28 mouse cellular contexts compared by ENCODE assay signal in genomic region chr7:113507846-113508245, GRCm38 (mm10). TPM values are rescaled to one million over a fixed set of nuclear protein-coding genes. Genes with fewer than 3 reads are reported as not detected.
A peak's percentile ranks its signal among the peaks of the same experiment; 100 is the strongest.
DNase-seq lines count a peak whose midpoint lies in the region; ATAC-seq lines count a peak whose summit lies in the region.
"Had no signal": no experiment of that assay in that cellular context is flagged by ENCODE, and none has a peak within 500 bp of the region (broad histone marks: within the 10 kb centered on the region; RNA-seq: fewer than 3 reads in every experiment).

No protein-coding gene starts in this region.

- H3K27me3 ChIP-seq in forebrain, embryonic 11.5 days (ENCODE audit: control insufficient read depth, insufficient read depth, low read length), result no peaks in the 10 kb centered on the region
- H3K27me3 ChIP-seq in forebrain, embryonic 12.5 days, result peaks cover 13% of the 10 kb centered on the region; the same call in 1 of the 2 replicates
- H3K27me3 ChIP-seq: hindbrain, embryonic 15.5 days had no signal

- no peaks in the 10 kb centered on the region for H3K36me3 ChIP-seq in forebrain, embryonic 11.5 days (ENCODE audit: control insufficient read depth, insufficient read depth, low read length)
- H3K36me3 ChIP-seq in forebrain, embryonic 12.5 days (replicated peaks), result no peaks in the 10 kb centered on the region
- H3K36me3 ChIP-seq: embryonic facial prominence, embryonic 10.5 days; embryonic facial prominence, embryonic 13.5 days; G1E; hindbrain, embryonic 12.5 days; hindbrain, embryonic 15.5 days had no signal

- no peak overlapping the region for H3K9ac ChIP-seq in forebrain, embryonic 11.5 days (ENCODE audit: low read length)
- no peak overlapping the region for H3K9ac ChIP-seq in forebrain, embryonic 12.5 days
- H3K9ac ChIP-seq: embryonic facial prominence, embryonic 13.5 days; forebrain, postnatal 0 days; hindbrain, embryonic 12.5 days; hindbrain, embryonic 15.5 days had no signal

- H3K4me2 ChIP-seq in forebrain, embryonic 11.5 days (ENCODE audit: low read depth, low read length, severe bottlenecking), result no peak overlapping the region
- no peak overlapping the region for H3K4me2 ChIP-seq in forebrain, embryonic 12.5 days
- H3K4me2 ChIP-seq: embryonic facial prominence, embryonic 13.5 days; heart, embryonic 11.5 days; hindbrain, embryonic 12.5 days; hindbrain, embryonic 15.5 days had no signal

- intact Hi-C loops in left cerebral cortex, postnatal 4 days (cut with DNase I), result no loop called here
- intact Hi-C loops in left cerebral cortex, postnatal 25 days (cut with DNase I), result no loop called here

- no peaks in the 10 kb centered on the region; the same call in 1 of the 2 replicates for H3K4me1 ChIP-seq in forebrain, embryonic 11.5 days (replicated peaks; ENCODE audit: control insufficient read depth, insufficient read depth, low read length)
- peaks cover 4% of the 10 kb centered on the region for H3K4me1 ChIP-seq in forebrain, embryonic 12.5 days

- ATAC-seq in forebrain, embryonic 11.5 days (replicated peaks; ENCODE audit: low FRiP score), result no peak
- ATAC-seq in forebrain, embryonic 12.5 days (ENCODE audit: low FRiP score), result no peak
- ATAC-seq: CD4-positive, CD25-positive, alpha-beta regulatory T cell, adult 4 months; forebrain, embryonic 14.5 days; forebrain, postnatal 0 days had no signal

- WGBS in forebrain, embryonic 11.5 days, result 60% methylated on average over 3 of the region's 3 CpGs
- 57% methylated on average over 3 of the region's 3 CpGs for WGBS in forebrain, embryonic 12.5 days

- H3K4me3 ChIP-seq in forebrain, embryonic 11.5 days (ENCODE audit: low read depth, low read length), result no peak overlapping the region
- no peak overlapping the region for H3K4me3 ChIP-seq in forebrain, embryonic 12.5 days (replicated peaks)
- H3K4me3 ChIP-seq: embryonic facial prominence, embryonic 10.5 days; embryonic facial prominence, embryonic 13.5 days; erythroblast, embryonic 14.5 days; gastrocnemius, adult 2 months; hindbrain, embryonic 12.5 days; hindbrain, embryonic 15.5 days had no signal

- H3K9me3 ChIP-seq in forebrain, embryonic 11.5 days (ENCODE audit: control insufficient read depth, low read length), result no peaks in the 10 kb centered on the region
- no peaks in the 10 kb centered on the region for H3K9me3 ChIP-seq in forebrain, embryonic 12.5 days
- H3K9me3 ChIP-seq: embryonic facial prominence, embryonic 10.5 days; embryonic facial prominence, embryonic 13.5 days; G1E; hindbrain, embryonic 12.5 days; hindbrain, embryonic 15.5 days had no signal

- H3K27ac ChIP-seq in forebrain, embryonic 11.5 days (ENCODE audit: low read depth, low read length), result no peak overlapping the region
- H3K27ac ChIP-seq in forebrain, embryonic 12.5 days, result no peak overlapping the region
- H3K27ac ChIP-seq: embryonic facial prominence, embryonic 10.5 days; embryonic facial prominence, embryonic 13.5 days; gastrocnemius, adult 2 months; hindbrain, embryonic 12.5 days; hindbrain, embryonic 15.5 days had no signal

- DNase-seq in kidney, postnatal 25 days, result peak; percentile 39 to 56
- DNase-seq in kidney, adult 8-10 months, result no peak
- peak; percentile 1 for DNase-seq in left cerebral cortex, postnatal 4 days
- no peak for DNase-seq in left cerebral cortex, postnatal 25 days (ENCODE audit: low spot score in 2 of 2)
- peak; percentile 7 for DNase-seq in ES-CJ7 (ENCODE audit: low read depth, low spot score)
- DNase-seq in R1 (ENCODE audit: low read depth, low spot score), result peak; percentile 12
- DNase-seq in forebrain, embryonic 11.5 days (ENCODE audit: low spot score), result no peak
- DNase-seq: adrenal gland, postnatal 10 days; adrenal gland, postnatal 36 days; cerebellum, adult 11 months; cerebellum, adult 2 months; cerebellum, adult 9-11 months; cerebellum, postnatal 36 days; embryo, embryonic 11 days; forebrain, postnatal 0 days; gastrocnemius, adult 2 months; gastrocnemius, postnatal 14 days; heart, adult 11 months had no signal

RNA-seq across cellular contexts. Expression of gene Far1, which starts 5.8 kb away (rescaled TPM):
- 100 to 1,000 TPM; 124 to 128 TPM for total RNA-seq in left cerebral cortex, postnatal 4 days (2021)
- total RNA-seq in left cerebral cortex, postnatal 25 days (2021), result 100 to 1,000 TPM; 120 to 134 TPM
- 83.9 and 84.2 TPM in 2 replicates for polyA plus RNA-seq in forebrain, embryonic 11.5 days (2014; fragmentation: Nextera tagmentation; extraction: Ambion mirVana)
- polyA plus RNA-seq in forebrain, embryonic 12.5 days (2016; fragmentation: Nextera tagmentation; extraction: Ambion mirVana), result 86.2 and 91.3 TPM in 2 replicates

Comparison
In these comparisons a context has a peak if more than half of its experiments do, and no peak if none do; other contexts are left out.
1. DNase-seq: peak in kidney, postnatal 25 days (2 of 2), left cerebral cortex, postnatal 4 days (single experiment), ES-CJ7 (single experiment) and R1 (single experiment); none in kidney, adult 8-10 months (0 of 2), left cerebral cortex, postnatal 25 days (0 of 2) and forebrain, embryonic 11.5 days (single experiment).